Mouse (Mus musculus) right cerebral cortex, postnatal 10 days (tissue): ENCODE measurements around the gene Bin2.
A peak's percentile ranks its signal among the peaks of the same experiment; 100 is the strongest.

Source experiments
- DNase-seq, 2 experiments: peaks; one replicate each; pipeline ENCODE4 v3.0.0; 2021; ENCODE audit warnings: low spot score in 2 of 2

Bin2 gene

GRCm38 (mm10) chr15:100681770-100682169, 12.4 kb upstream of the Bin2 start:
- DNase-seq: no peak

GRCm38 (mm10) chr15:100680381-100680780, 11.0 kb upstream of the Bin2 start:
- no peak for DNase-seq

GRCm38 (mm10) chr15:100679005-100679404, 9.7 kb upstream of the Bin2 start:
- no peak for DNase-seq

GRCm38 (mm10) chr15:100678581-100678980, 9.2 kb upstream of the Bin2 start:
- no peak for DNase-seq

- DNase-seq: no peak
Measured at GRCm38 (mm10) chr15:100677675-100678074, 8.3 kb upstream of the Bin2 start.

- no peak for DNase-seq
Measured at GRCm38 (mm10) chr15:100676521-100676920, 7.2 kb upstream of the Bin2 start.

GRCm38 (mm10) chr15:100675486-100675885, 6.1 kb upstream of the Bin2 start:
- DNase-seq: no peak

- no peak for DNase-seq
Measured at GRCm38 (mm10) chr15:100674566-100674965, 5.2 kb upstream of the Bin2 start.

GRCm38 (mm10) chr15:100673585-100674391, 4.4 kb upstream of the Bin2 start:
- DNase-seq: peak; percentile 44 to 50

GRCm38 (mm10) chr15:100670833-100671232, 1.5 kb upstream of the Bin2 start:
- DNase-seq: no peak

GRCm38 (mm10) chr15:100670004-100670403, 651 bp upstream of the Bin2 start:
- DNase-seq: no peak

GRCm38 (mm10) chr15:100667871-100668545, 1.3 kb downstream of the Bin2 start:
- DNase-seq: no peak

GRCm38 (mm10) chr15:100667420-100667819, 1.9 kb downstream of the Bin2 start:
- DNase-seq: no peak

GRCm38 (mm10) chr15:100666851-100667250, 2.5 kb downstream of the Bin2 start:
- DNase-seq: no peak

- no peak for DNase-seq
Measured at GRCm38 (mm10) chr15:100666219-100666696, 3.1 kb downstream of the Bin2 start.

- no peak for DNase-seq
Measured at GRCm38 (mm10) chr15:100665411-100666218, 3.7 kb downstream of the Bin2 start.

GRCm38 (mm10) chr15:100664813-100665274, 4.5 kb downstream of the Bin2 start:
- no peak for DNase-seq

GRCm38 (mm10) chr15:100660805-100661204, 8.5 kb downstream of the Bin2 start:
- DNase-seq: no peak

- DNase-seq: peak; percentile 59 to 71
Measured at GRCm38 (mm10) chr15:100660306-100660705, 9.0 kb downstream of the Bin2 start.

GRCm38 (mm10) chr15:100655201-100655600, 14.2 kb downstream of the Bin2 start:
- DNase-seq: no peak

GRCm38 (mm10) chr15:100654271-100654670, 15.1 kb downstream of the Bin2 start:
- DNase-seq: no peak

GRCm38 (mm10) chr15:100651610-100652009, 17.7 kb downstream of the Bin2 start:
- DNase-seq: no peak
